Mouse (Mus musculus): Measurements from ENCODE around the gene R3hcc1l. TPM values are rescaled to one million over a fixed set of nuclear protein-coding genes. Genes with fewer than 3 reads are reported as not detected.

Gene R3hcc1l
- polyA plus RNA-seq, 2 experiments, result 7.8 to 12.2 TPM

- Histone ChIP-seq H3K4me1 (replicated peaks; ENCODE audit: control insufficient read depth in 2 of 2, insufficient read depth in 2 of 2, low read length in 1 of 2) (peaks cover 16 to 24% of the 10 kb centered on the region in 2 experiments), H3K27ac (peak overlapping the region; percentile 84), H3K9ac (replicated peaks) (peak overlapping the region; percentile 45), H3K27me3 (ENCODE audit: control insufficient read depth, insufficient read depth, low read length) (no peaks in the 10 kb centered on the region), H3K9me3 (ENCODE audit: control insufficient read depth, low read length) (no peaks in the 10 kb centered on the region), H3K4me2 (ENCODE audit: low read depth) (peak overlapping the region; percentile 48), H3K36me3 (replicated peaks; ENCODE audit: control insufficient read depth, insufficient read depth, low read depth) (peaks cover 2% of the 10 kb centered on the region), H3K4me3 (ENCODE audit: insufficient read depth in 1 of 2, low read depth in 2 of 2, low read length in 2 of 2) (no peak overlapping the region; a peak in 1 of 4 replicates)
- ATAC-seq (ENCODE audit: insufficient read depth) (peak; percentile 83), DNase-seq (ENCODE audit: low read depth in 3 of 3, low spot score in 3 of 3) (peak; percentile 39 to 49 (median 47))
- peak; percentile 77 for TF ChIP-seq EP300 (IDR thresholded peaks at IDR 0.05; ENCODE audit: low read depth)
- no peak for TF ChIP-seq CTCF (IDR thresholded peaks at IDR 0.05; ENCODE audit: low read depth)
- WGBS (ENCODE audit: insufficient replicate concordance), result 55% methylated on average over 5 of the region's 5 CpGs
Measured at GRCm38 (mm10) chr19:42583677-42584076, 65.1 kb downstream of the R3hcc1l start.

- peak overlapping the region; percentile 48 for H3K4me2 ChIP-seq (ENCODE audit: low read depth)
- H3K36me3 ChIP-seq (replicated peaks; ENCODE audit: control insufficient read depth, insufficient read depth, low read depth), result peaks cover 2% of the 10 kb centered on the region
- ATAC-seq (ENCODE audit: insufficient read depth), result peak; percentile 80; the same call in 1 of the 2 replicates
Measured at GRCm38 (mm10) chr19:42584188-42584587, 65.6 kb downstream of the R3hcc1l start.

GRCm38 (mm10) chr19:42587704-42588103 is 69.1 kb downstream of the R3hcc1l start:
- WGBS (ENCODE audit: insufficient replicate concordance), result 78% methylated on average over 2 of the region's 2 CpGs
- no peak overlapping the region for H3K9ac ChIP-seq (replicated peaks)
- ATAC-seq (ENCODE audit: insufficient read depth) (no peak), DNase-seq (ENCODE audit: low read depth in 3 of 3, low spot score in 3 of 3) (no peak)
- TF ChIP-seq EP300 (IDR thresholded peaks at IDR 0.05; ENCODE audit: low read depth), result no peak
- TF ChIP-seq CTCF (IDR thresholded peaks at IDR 0.05; ENCODE audit: low read depth), result no peak
- peaks cover 12 to 18% of the 10 kb centered on the region in 2 experiments for H3K4me1 ChIP-seq (replicated peaks; ENCODE audit: control insufficient read depth in 2 of 2, insufficient read depth in 2 of 2, low read length in 1 of 2)
- H3K4me3 ChIP-seq (ENCODE audit: insufficient read depth in 1 of 2, low read depth in 2 of 2, low read length in 2 of 2), result no peak overlapping the region
- H3K27ac ChIP-seq, result no peak overlapping the region
- H3K36me3 ChIP-seq (replicated peaks; ENCODE audit: control insufficient read depth, insufficient read depth, low read depth), result peaks cover 11% of the 10 kb centered on the region
- no peaks in the 10 kb centered on the region for H3K27me3 ChIP-seq (ENCODE audit: control insufficient read depth, insufficient read depth, low read length)
- no peaks in the 10 kb centered on the region for H3K9me3 ChIP-seq (ENCODE audit: control insufficient read depth, low read length)
- H3K4me2 ChIP-seq (ENCODE audit: low read depth), result no peak overlapping the region

More at GRCm38 (mm10) chr19:42584188-42584587, 65.6 kb downstream of the R3hcc1l start:
- Histone ChIP-seq H3K9ac (replicated peaks) (peak overlapping the region; percentile 9; the same call in 1 of the 2 replicates), H3K4me3 (ENCODE audit: insufficient read depth in 1 of 2, low read depth in 2 of 2, low read length in 2 of 2) (no peak overlapping the region), H3K27ac (peak overlapping the region; percentile 84), H3K27me3 (ENCODE audit: control insufficient read depth, insufficient read depth, low read length) (no peaks in the 10 kb centered on the region), H3K4me1 (replicated peaks; ENCODE audit: control insufficient read depth in 2 of 2, insufficient read depth in 2 of 2, low read length in 1 of 2) (peaks cover 16 to 24% of the 10 kb centered on the region in 2 experiments), H3K9me3 (ENCODE audit: control insufficient read depth, low read length) (no peaks in the 10 kb centered on the region)
- TF ChIP-seq EP300 (IDR thresholded peaks at IDR 0.05; ENCODE audit: low read depth), result peak; percentile 44; the same call in 1 of the 2 replicates
- no peak for TF ChIP-seq CTCF (IDR thresholded peaks at IDR 0.05; ENCODE audit: low read depth)
- peak; percentile 26 to 33 (median 26) for DNase-seq (ENCODE audit: low read depth in 3 of 3, low spot score in 3 of 3)
- 49% methylated on average over 3 of the region's 3 CpGs for WGBS (ENCODE audit: insufficient replicate concordance)

GRCm38 (mm10) chr19:42589246-42589645 is 70.7 kb downstream of the R3hcc1l start:
- Histone ChIP-seq H3K4me1 (replicated peaks; ENCODE audit: control insufficient read depth in 2 of 2, insufficient read depth in 2 of 2, low read length in 1 of 2) (peaks cover 4 to 8% of the 10 kb centered on the region in 2 experiments), H3K9ac (replicated peaks) (no peak overlapping the region), H3K27me3 (ENCODE audit: control insufficient read depth, insufficient read depth, low read length) (no peaks in the 10 kb centered on the region), H3K4me2 (ENCODE audit: low read depth) (no peak overlapping the region), H3K4me3 (ENCODE audit: insufficient read depth in 1 of 2, low read depth in 2 of 2, low read length in 2 of 2) (no peak overlapping the region), H3K36me3 (replicated peaks; ENCODE audit: control insufficient read depth, insufficient read depth, low read depth) (peaks cover 13% of the 10 kb centered on the region), H3K27ac (no peak overlapping the region), H3K9me3 (ENCODE audit: control insufficient read depth, low read length) (no peaks in the 10 kb centered on the region)
- no peak for TF ChIP-seq CTCF (IDR thresholded peaks at IDR 0.05; ENCODE audit: low read depth)
- no peak for TF ChIP-seq EP300 (IDR thresholded peaks at IDR 0.05; ENCODE audit: low read depth)
- ATAC-seq (ENCODE audit: insufficient read depth), result no peak
- 69% methylated on average over 1 of the region's 1 CpGs for WGBS (ENCODE audit: insufficient replicate concordance)
- DNase-seq (ENCODE audit: low read depth in 3 of 3, low spot score in 3 of 3), result no peak

GRCm38 (mm10) chr19:42591534-42591933 is 73.0 kb downstream of the R3hcc1l start:
- no peaks in the 10 kb centered on the region for H3K27me3 ChIP-seq (ENCODE audit: control insufficient read depth, insufficient read depth, low read length)
- ATAC-seq (ENCODE audit: insufficient read depth), result no peak
- H3K4me2 ChIP-seq (ENCODE audit: low read depth), result no peak overlapping the region
- H3K4me3 ChIP-seq (ENCODE audit: insufficient read depth in 1 of 2, low read depth in 2 of 2, low read length in 2 of 2), result no peak overlapping the region
- 87% methylated on average over 14 of the region's 14 CpGs for WGBS (ENCODE audit: insufficient replicate concordance)
- H3K9me3 ChIP-seq (ENCODE audit: control insufficient read depth, low read length), result no peaks in the 10 kb centered on the region
- DNase-seq (ENCODE audit: low read depth in 3 of 3, low spot score in 3 of 3), result no peak
- no peak overlapping the region for H3K27ac ChIP-seq
- no peak overlapping the region for H3K9ac ChIP-seq (replicated peaks)
- no peak for TF ChIP-seq EP300 (IDR thresholded peaks at IDR 0.05; ENCODE audit: low read depth)
- TF ChIP-seq CTCF (IDR thresholded peaks at IDR 0.05; ENCODE audit: low read depth), result no peak
- no peaks in the 10 kb centered on the region for H3K4me1 ChIP-seq (replicated peaks; ENCODE audit: control insufficient read depth in 2 of 2, insufficient read depth in 2 of 2, low read length in 1 of 2)
- peaks cover 13% of the 10 kb centered on the region for H3K36me3 ChIP-seq (replicated peaks; ENCODE audit: control insufficient read depth, insufficient read depth, low read depth)

All from liver, embryonic 14.5 days (tissue).